Mouse (Mus musculus) lung, adult 2 months (tissue): ENCODE measurements around the gene Ifna15.

Source experiments
- CTCF ChIP-seq: fragments of 200-500 bp; IDR thresholded peaks from 2 replicates; pipeline ENCODE4 v1.5.1; 2011; ENCODE audit warnings: mild to moderate bottlenecking, low read length, control low read depth; ENCODE audit not compliant: insufficient read depth
- POLR2A ChIP-seq: fragments of 200-500 bp; IDR thresholded peaks from 2 replicates; pipeline ENCODE4 v1.6.1; 2011; ENCODE audit warnings: low read depth, mild to moderate bottlenecking, control low read depth, low read length, borderline replicate concordance; ENCODE audit errors: extremely low read depth

DNA sequence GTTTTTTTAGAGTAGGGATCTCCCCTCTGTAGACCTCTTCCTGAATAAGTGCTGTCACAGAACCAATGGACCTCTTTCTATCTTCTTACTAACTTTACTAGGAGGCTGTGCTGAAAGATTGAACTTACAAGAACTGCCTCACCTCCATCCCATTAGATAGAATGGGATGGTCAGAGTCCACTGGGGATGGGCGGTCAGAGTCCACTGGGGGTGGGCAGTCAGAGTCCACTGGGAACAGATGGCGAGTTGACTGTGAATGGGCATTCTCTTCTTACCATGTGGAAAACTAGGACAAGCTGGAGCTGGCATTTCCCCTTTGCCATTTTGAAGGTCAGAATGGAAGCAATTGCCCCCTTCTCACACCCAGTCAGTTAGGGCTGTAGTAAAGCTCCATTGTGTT lies 24.5 kb downstream of the Ifna15 start:
- TF ChIP-seq CTCF: no peak
- no peak for TF ChIP-seq POLR2A
